Mouse (Mus musculus): ENCODE measurements around the gene Gna11.

DNA sequence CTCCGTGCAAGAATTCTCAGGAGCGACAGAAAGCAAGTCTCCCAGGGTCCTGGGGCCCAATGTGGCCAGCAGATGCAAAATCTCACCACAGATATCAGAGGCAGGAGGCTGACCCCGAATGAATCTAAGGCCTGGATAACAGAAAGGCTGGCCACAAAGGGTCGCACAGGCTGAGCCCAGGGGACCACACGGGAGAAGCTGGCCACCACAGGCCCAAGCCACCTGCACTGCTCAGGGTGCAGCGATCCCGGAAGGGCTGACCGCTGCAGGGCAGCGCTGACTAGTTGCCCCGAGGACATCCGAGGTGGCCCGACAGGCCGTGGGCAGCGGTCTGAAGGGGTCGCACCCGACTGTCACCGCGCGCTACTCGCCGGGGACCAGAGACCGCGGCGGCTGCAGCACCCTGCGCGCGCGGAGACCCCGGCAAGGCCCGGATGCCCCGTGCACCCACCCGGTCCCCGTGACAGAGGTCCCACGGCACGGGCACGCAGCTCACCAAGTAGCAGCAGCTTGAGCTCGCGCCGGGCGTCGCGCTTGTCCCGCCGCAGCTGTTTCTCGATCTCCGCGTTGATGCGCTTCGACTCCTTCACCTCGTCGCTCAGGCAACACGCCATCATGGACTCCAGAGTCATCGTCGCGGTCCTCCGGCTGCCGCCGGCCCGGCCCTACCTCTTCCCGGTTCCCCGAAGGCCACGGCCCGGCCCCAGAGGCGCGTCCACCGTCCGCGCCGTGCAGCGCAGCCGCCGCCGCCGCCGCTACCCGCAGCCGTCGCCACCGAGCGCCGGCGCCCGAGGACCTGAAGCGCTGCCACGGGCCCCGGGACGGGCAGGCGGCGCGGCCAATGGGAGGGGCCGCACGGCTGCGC is 462 bp downstream of the Gna11 start:
- TF ChIP-seq TAL1 (IDR thresholded peaks at IDR 0.05; ENCODE audit: low read length) (no peak), GATA1 (IDR thresholded peaks at IDR 0.05; ENCODE audit: low read length) (no peak)

Measured in erythroblast, embryonic 14.5 days (primary cell).